Mouse (Mus musculus): ENCODE results near the gene Skp1a. TPM values are rescaled to one million over a fixed set of nuclear protein-coding genes. Genes with fewer than 3 reads are reported as not detected.

Gene Skp1a
- total and polyA plus RNA-seq, 3 experiments = 169 to 1,533 (median 445) TPM

DNA sequence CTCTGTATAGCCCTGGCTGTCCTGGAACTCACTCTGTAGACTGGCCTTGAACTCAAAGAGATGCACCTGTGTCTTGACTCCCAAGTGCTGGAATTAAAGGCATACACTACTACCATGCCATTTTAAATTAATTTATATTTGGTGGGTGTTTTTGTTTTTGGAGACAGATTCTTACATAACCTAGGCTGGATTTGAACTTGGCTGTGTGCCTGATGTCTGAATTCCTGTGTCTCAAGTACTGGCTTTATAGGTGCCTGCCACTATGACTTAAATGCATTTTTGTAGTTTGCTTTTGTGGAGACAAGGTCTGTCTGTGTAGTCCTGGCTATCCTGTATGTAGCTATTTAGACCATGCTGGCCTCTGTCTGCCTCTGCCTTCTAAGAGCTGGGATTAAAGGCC lies 2.7 kb downstream of the Skp1a start:
- Histone ChIP-seq H3K36me3 (ENCODE audit: control insufficient read depth in 1 of 2, insufficient read depth in 2 of 2, low read length in 2 of 2) (peaks cover 19 to 32% of the 10 kb centered on the region in 2 experiments), H3K4me1 (ENCODE audit: control insufficient read depth in 1 of 2, insufficient read depth in 2 of 2, low read length in 2 of 2) (peaks cover 6 to 25% of the 10 kb centered on the region in 2 experiments), H3K27me3 (ENCODE audit: control insufficient read depth in 1 of 2, insufficient read depth in 2 of 2, low read length in 2 of 2) (no peaks in the 10 kb centered on the region), H3K79me2 (ENCODE audit: control insufficient read depth, insufficient read depth, low read length, poor library complexity) (peaks cover 56% of the 10 kb centered on the region), H3K27ac (ENCODE audit: control insufficient read depth, low read depth, low read length) (no peak overlapping the region), H3K9me3 (replicated peaks; ENCODE audit: insufficient read depth, low read length) (no peaks in the 10 kb centered on the region), H3K9ac (ENCODE audit: control insufficient read depth, low read depth, low read length, poor library complexity, severe bottlenecking) (no peak overlapping the region), H3K4me3 (ENCODE audit: control insufficient read depth in 1 of 2, insufficient read depth in 1 of 2, low read depth in 2 of 2, low read length in 2 of 2) (0 out of 4 replicates have a peak overlapping the region, but pooled peaks of 1 of the 2 experiments have one; percentile 19)
- no peak for DNase-seq (ENCODE audit: low read depth, low spot score)
- TF ChIP-seq HCFC1 (IDR thresholded peaks at IDR 0.05; ENCODE audit: low read depth, low read length) (no peak), SMC3 (IDR thresholded peaks at IDR 0.05; ENCODE audit: low read depth, low read length) (no peak), SIN3A (IDR thresholded peaks at IDR 0.05; ENCODE audit: low read length) (no peak), TAL1 (IDR thresholded peaks at IDR 0.05; ENCODE audit: low read length) (no peak), GABPA (IDR thresholded peaks at IDR 0.05; ENCODE audit: low read depth, low read length) (no peak), E2F4 (IDR thresholded peaks at IDR 0.05; ENCODE audit: borderline replicate concordance, low read depth, low read length) (no peak)

- DNase-seq (ENCODE audit: low read depth, low spot score) = no peak
- H3K9me3 ChIP-seq (replicated peaks; ENCODE audit: insufficient read depth, low read length) = no peaks in the 10 kb centered on the region
- H3K4me3 ChIP-seq (ENCODE audit: control insufficient read depth in 1 of 2, insufficient read depth in 1 of 2, low read depth in 2 of 2, low read length in 2 of 2) = no peak overlapping the region
- peaks cover 23% of the 10 kb centered on the region for H3K79me2 ChIP-seq (ENCODE audit: control insufficient read depth, insufficient read depth, low read length, poor library complexity)
- H3K27me3 ChIP-seq (ENCODE audit: control insufficient read depth in 1 of 2, insufficient read depth in 2 of 2, low read length in 2 of 2) = no peaks in the 10 kb centered on the region
- H3K4me1 ChIP-seq (ENCODE audit: control insufficient read depth in 1 of 2, insufficient read depth in 2 of 2, low read length in 2 of 2) = no peaks in the 10 kb centered on the region
- H3K27ac ChIP-seq (ENCODE audit: control insufficient read depth, low read depth, low read length) = no peak overlapping the region
- H3K9ac ChIP-seq (ENCODE audit: control insufficient read depth, low read depth, low read length, poor library complexity, severe bottlenecking) = no peak overlapping the region
- peaks cover 16 to 55% of the 10 kb centered on the region in 2 experiments for H3K36me3 ChIP-seq (ENCODE audit: control insufficient read depth in 1 of 2, insufficient read depth in 2 of 2, low read length in 2 of 2)
- TF ChIP-seq ZNF384 (IDR thresholded peaks at IDR 0.05; ENCODE audit: low read depth, low read length) (no peak), RCOR1 (IDR thresholded peaks at IDR 0.05; ENCODE audit: low read depth, low read length) (no peak), UBTF (IDR thresholded peaks at IDR 0.05; ENCODE audit: borderline replicate concordance, insufficient read depth, low read depth, low read length) (no peak), MAX (IDR thresholded peaks at IDR 0.05; ENCODE audit: low read length) (no peak), POLR2A (IDR thresholded peaks at IDR 0.05; ENCODE audit: control insufficient read depth in 1 of 2, insufficient read depth in 1 of 2, low read depth in 1 of 2, low read length in 2 of 2, poor library complexity in 1 of 2) (no peak), MYB (IDR thresholded peaks at IDR 0.05; ENCODE audit: low read depth, low read length) (no peak), RAD21 (IDR thresholded peaks at IDR 0.05; ENCODE audit: low read depth, low read length) (no peak), NELFE (IDR thresholded peaks at IDR 0.05; ENCODE audit: low read depth, low read length) (no peak), MAZ (IDR thresholded peaks at IDR 0.05; ENCODE audit: low read depth, low read length) (no peak), MXI1 (IDR thresholded peaks at IDR 0.05; ENCODE audit: low read depth, low read length) (no peak), ZMIZ1 (IDR thresholded peaks at IDR 0.05; ENCODE audit: low read depth, low read length) (no peak), CHD1 (IDR thresholded peaks at IDR 0.05; ENCODE audit: low read depth, low read length) (no peak), NRF1 (IDR thresholded peaks at IDR 0.05; ENCODE audit: insufficient read depth, low read depth, low read length, poor library complexity, severe bottlenecking) (no peak), MYC (IDR thresholded peaks at IDR 0.05; ENCODE audit: low read depth, low read length) (no peak)
Measured at GRCm38 (mm10) chr11:52240898-52241542, 9.2 kb downstream of the Skp1a start.
